Mouse (Mus musculus) liver, adult 2 months (tissue): ENCODE measurements around the gene Mmp28. TPM values are rescaled to one million over a fixed set of nuclear protein-coding genes. Genes with fewer than 3 reads are reported as not detected.

ENCODE experiments used
- DNase-seq: peaks from one replicate; pipeline ENCODE4 v3.0.0-alpha.2; 2011; ENCODE audit warnings: low read depth, low spot score; ENCODE audit errors: extremely low read depth
- H3K27ac ChIP-seq: fragments of 200-500 bp; replicated peaks from 2 replicates; pipeline ENCODE4 v1.5.1; 2012; ENCODE audit warnings: low read depth, mild to moderate bottlenecking, control low read depth, inconsistent platforms, low read length; ENCODE audit not compliant: insufficient read depth
- H3K27me3 ChIP-seq: fragments of 200-500 bp; 2 replicates; pipeline ENCODE4 v1.6.1; 2012; ENCODE audit warnings: mild to moderate bottlenecking, moderate library complexity, low read length, inconsistent platforms; ENCODE audit not compliant: control insufficient read depth, insufficient read depth
- H3K36me3 ChIP-seq: fragments of 200-500 bp; 2 replicates; pipeline ENCODE4 v1.6.1; 2012; ENCODE audit warnings: low read length, inconsistent platforms; ENCODE audit not compliant: control insufficient read depth, insufficient read depth
- H3K4me1 ChIP-seq: fragments of 200-500 bp; 2 replicates; pipeline ENCODE4 v1.6.1; 2011; ENCODE audit warnings: low read length; ENCODE audit not compliant: control insufficient read depth, insufficient read depth
- H3K4me3 ChIP-seq: fragments of 200-500 bp; 2 replicates; pipeline ENCODE4 v1.5.1; 2011; ENCODE audit warnings: low read depth, mild to moderate bottlenecking, control low read depth, low read length, moderate library complexity; ENCODE audit not compliant: insufficient read depth
- H3K79me2 ChIP-seq: fragments of 200-500 bp; 2 replicates; pipeline ENCODE4 v1.6.1; 2012; ENCODE audit warnings: inconsistent platforms, mild to moderate bottlenecking, low read length, moderate library complexity; ENCODE audit not compliant: control insufficient read depth, insufficient read depth
- H3K9ac ChIP-seq: fragments of 200-500 bp; 2 replicates; pipeline ENCODE4 v1.6.1; 2012; ENCODE audit warnings: low read depth, mild to moderate bottlenecking, control low read depth, inconsistent platforms, low read length
- CTCF ChIP-seq: fragments of 200-500 bp; IDR thresholded peaks from 2 replicates; pipeline ENCODE4 v1.5.1; 2011; ENCODE audit warnings: low read depth, low read length, control low read depth
- POLR2A ChIP-seq: fragments of 200-500 bp; IDR thresholded peaks from 2 replicates; pipeline ENCODE4 v1.6.1; 2011; ENCODE audit warnings: low read length, control low read depth; ENCODE audit not compliant: insufficient read depth; ENCODE audit errors: extremely low read depth
- whole genome bisulfite sequencing: fragments of 180-500 bp; shearing (Covaris S2); methylation state at CpG from one replicate; pipeline ENCODE4 v1.1.7; 2018; 5-methylcytosine and 5-hydroxymethylcytosine counted together
- polyA plus RNA-seq: library from polyadenylated mRNA; depleted of rRNA; stranded (reverse); fragments of >200 nt; gene quantifications from 2 replicates; pipeline ENCODE4 v1.2.3, GENCODE M21; 2012
- total RNA-seq: library from RNA; depleted of rRNA; stranded (reverse); fragments of >200 nt; gene quantifications from 2 replicates; pipeline ENCODE4 v1.2.3, GENCODE M21; 2014

Mmp28 gene
- total and polyA plus RNA-seq, 2 experiments, result 0.18 to 0.26 TPM

- Histone ChIP-seq H3K4me3 (no peak overlapping the region), H3K27me3 (peaks cover 12% of the 10 kb centered on the region), H3K79me2 (no peaks in the 10 kb centered on the region), H3K9ac (no peak overlapping the region), H3K27ac (no peak overlapping the region), H3K36me3 (no peaks in the 10 kb centered on the region), H3K4me1 (no peaks in the 10 kb centered on the region)
- TF ChIP-seq CTCF (peak; percentile 27; the same call in 1 of the 2 replicates), POLR2A (no peak)
- WGBS, result 44% methylated on average over 4 of the region's 4 CpGs
- DNase-seq, result no peak
Observed at GRCm38 (mm10) chr11:83420338-83420737, 42.5 kb downstream of the Mmp28 start.

GRCm38 (mm10) chr11:83418566-83418965 lies 44.3 kb downstream of the Mmp28 start:
- Histone ChIP-seq H3K4me1 (no peaks in the 10 kb centered on the region), H3K27ac (no peak overlapping the region), H3K4me3 (no peak overlapping the region), H3K9ac (no peak overlapping the region), H3K27me3 (peaks cover 12% of the 10 kb centered on the region), H3K79me2 (no peaks in the 10 kb centered on the region), H3K36me3 (no peaks in the 10 kb centered on the region)
- WGBS, result 10% methylated on average over 38 of the region's 38 CpGs
- TF ChIP-seq POLR2A (no peak), CTCF (peak; percentile 28; the same call in 1 of the 2 replicates)
- no peak for DNase-seq

- peaks cover 12% of the 10 kb centered on the region for H3K27me3 ChIP-seq
- WGBS, result 81% methylated on average over 7 of the region's 7 CpGs
- no peaks in the 10 kb centered on the region for H3K36me3 ChIP-seq
Observed at GRCm38 (mm10) chr11:83417708-83418107, 45.2 kb downstream of the Mmp28 start.

GRCm38 (mm10) chr11:83417080-83417479 lies 45.8 kb downstream of the Mmp28 start:
- H3K79me2 ChIP-seq, result no peaks in the 10 kb centered on the region
- WGBS, result 8% methylated on average over 5 of the region's 5 CpGs
- no peaks in the 10 kb centered on the region for H3K36me3 ChIP-seq
- no peak for TF ChIP-seq CTCF
- no peak for TF ChIP-seq POLR2A
- no peaks in the 10 kb centered on the region for H3K4me1 ChIP-seq
- no peak overlapping the region for H3K9ac ChIP-seq
- DNase-seq, result peak; percentile 34
- H3K27ac ChIP-seq, result no peak overlapping the region
- H3K27me3 ChIP-seq, result peaks cover 12% of the 10 kb centered on the region
- no peak overlapping the region for H3K4me3 ChIP-seq

More at GRCm38 (mm10) chr11:83417708-83418107, 45.2 kb downstream of the Mmp28 start:
- no peak for TF ChIP-seq CTCF
- TF ChIP-seq POLR2A, result no peak
- Histone ChIP-seq H3K9ac (no peak overlapping the region), H3K27ac (no peak overlapping the region), H3K79me2 (no peaks in the 10 kb centered on the region), H3K4me1 (no peaks in the 10 kb centered on the region), H3K4me3 (no peak overlapping the region)
- no peak for DNase-seq

GRCm38 (mm10) chr11:83410510-83410909 lies 52.4 kb downstream of the Mmp28 start:
- Histone ChIP-seq H3K4me1 (peaks cover 2% of the 10 kb centered on the region; the same call in 1 of the 2 replicates), H3K36me3 (no peaks in the 10 kb centered on the region), H3K4me3 (no peak overlapping the region), H3K27me3 (no peaks in the 10 kb centered on the region), H3K79me2 (no peaks in the 10 kb centered on the region), H3K27ac (no peak overlapping the region), H3K9ac (no peak overlapping the region)
- DNase-seq, result no peak
- 66% methylated on average over 6 of the region's 6 CpGs for WGBS
- TF ChIP-seq POLR2A (no peak), CTCF (no peak)

- no peaks in the 10 kb centered on the region for H3K36me3 ChIP-seq
- peak overlapping the region; percentile 45; the same call in 1 of the 2 replicates for H3K4me3 ChIP-seq
- DNase-seq, result no peak
Observed at GRCm38 (mm10) chr11:83409792-83410291, 53.0 kb downstream of the Mmp28 start.

More at GRCm38 (mm10) chr11:83409792-83410291, 53.0 kb downstream of the Mmp28 start:
- Histone ChIP-seq H3K9ac (peak overlapping the region; percentile 37), H3K27me3 (no peaks in the 10 kb centered on the region), H3K27ac (no peak overlapping the region), H3K79me2 (no peaks in the 10 kb centered on the region), H3K4me1 (peaks cover 2% of the 10 kb centered on the region; the same call in 1 of the 2 replicates)
- WGBS, result 10% methylated on average over 25 of the region's 40 CpGs
- no peak for TF ChIP-seq CTCF
- TF ChIP-seq POLR2A, result no peak
